Mouse (Mus musculus) brown adipose tissue, adult 24 weeks (tissue): Measurements from ENCODE around the gene Tmem203. TPM values are rescaled to one million over a fixed set of nuclear protein-coding genes. Genes with fewer than 3 reads are reported as not detected.

Source experiments
- polyA plus RNA-seq: library from polyadenylated mRNA; stranded (reverse); fragments of >200 nt; gene quantifications from 2 replicates; pipeline ENCODE4 v1.2.4, GENCODE M21; 2012; ENCODE audit not compliant: missing spikeins, insufficient read depth, insufficient read length

Gene Tmem203
- polyA plus RNA-seq, 1 experiment: 13.5 TPM

Other genes starting within 250 kb of the Tmem203 start
- gene Nsmf, start 201.1 kb upstream of the Tmem203 start, polyA plus RNA-seq: 10.6 and 15.1 TPM in 2 replicates
- not detected in 2 replicates for gene Entpd8, start 175.1 kb upstream of the Tmem203 start, polyA plus RNA-seq
- not detected in 2 replicates for gene Noxa1, start 160.3 kb upstream of the Tmem203 start, polyA plus RNA-seq
- 6.4 and 7.1 TPM in 2 replicates for gene Nrarp, start 74.7 kb upstream of the Tmem203 start, polyA plus RNA-seq
- 1.8 and 6.0 TPM in 2 replicates for gene Tor4a, start 58.6 kb upstream of the Tmem203 start, polyA plus RNA-seq
- 15.4 and 19.0 TPM in 2 replicates for gene Nelfb, start 44.0 kb upstream of the Tmem203 start, polyA plus RNA-seq
- not detected in 2 replicates for gene Stpg3, start 40.8 kb upstream of the Tmem203 start, polyA plus RNA-seq
- gene Fam166a, start 36.7 kb upstream of the Tmem203 start, polyA plus RNA-seq: not detected in 2 replicates
- gene Tubb4b, start 30.7 kb upstream of the Tmem203 start, polyA plus RNA-seq: 193 and 284 TPM in 2 replicates
- gene Slc34a3, start 21.1 kb upstream of the Tmem203 start, polyA plus RNA-seq: not detected in 2 replicates
- gene Rnf224, start 18.7 kb upstream of the Tmem203 start, polyA plus RNA-seq: not detected in 2 replicates
- not detected in 2 replicates for gene Rnf208, start 13.2 kb upstream of the Tmem203 start, polyA plus RNA-seq
- gene Cysrt1, start 13.0 kb upstream of the Tmem203 start, polyA plus RNA-seq: not detected in 2 replicates
- gene AL732309.1, start 8.6 kb upstream of the Tmem203 start, polyA plus RNA-seq: 2.3 and 5.4 TPM in 2 replicates
- 1.7 and 3.7 TPM in 2 replicates for gene Tprn, start 7.2 kb downstream of the Tmem203 start, polyA plus RNA-seq
- 41.7 and 44.0 TPM in 2 replicates for gene Ssna1, start 17.0 kb downstream of the Tmem203 start, polyA plus RNA-seq
- 18.6 and 23.7 TPM in 2 replicates for gene Anapc2, start 17.0 kb downstream of the Tmem203 start, polyA plus RNA-seq
- not detected in 2 replicates for gene Tmem210, start 32.7 kb downstream of the Tmem203 start, polyA plus RNA-seq
- gene Lrrc26, start 34.5 kb downstream of the Tmem203 start, polyA plus RNA-seq: not detected in 2 replicates
- not detected in 2 replicates for gene Grin1, start 63.7 kb downstream of the Tmem203 start, polyA plus RNA-seq
- 11.3 and 16.0 TPM in 2 replicates for gene Man1b1, start 76.9 kb downstream of the Tmem203 start, polyA plus RNA-seq
- gene Dpp7, start 100.9 kb downstream of the Tmem203 start, polyA plus RNA-seq: 11.1 and 15.0 TPM in 2 replicates
- gene Uap1l1, start 110.2 kb downstream of the Tmem203 start, polyA plus RNA-seq: 6.1 and 9.1 TPM in 2 replicates
- not detected in 2 replicates for gene Sapcd2, start 116.9 kb downstream of the Tmem203 start, polyA plus RNA-seq
- 11.3 and 18.4 TPM in 2 replicates for gene Entpd2, start 140.4 kb downstream of the Tmem203 start, polyA plus RNA-seq
- gene Npdc1, start 143.9 kb downstream of the Tmem203 start, polyA plus RNA-seq: 32.5 and 41.5 TPM in 2 replicates
- not detected in 2 replicates for gene Fut7, start 167.8 kb downstream of the Tmem203 start, polyA plus RNA-seq
- gene Abca2, start 173.3 kb downstream of the Tmem203 start, polyA plus RNA-seq: 30.0 and 52.4 TPM in 2 replicates
- not detected in 2 replicates for gene Clic3, start 201.4 kb downstream of the Tmem203 start, polyA plus RNA-seq
- gene Paxx, start 205.7 kb downstream of the Tmem203 start, polyA plus RNA-seq: 195 and 218 TPM in 2 replicates
- gene Ptgds, start 214.6 kb downstream of the Tmem203 start, polyA plus RNA-seq: 15.2 and 46.8 TPM in 2 replicates
- not detected in 2 replicates for gene Lcn12, start 238.5 kb downstream of the Tmem203 start, polyA plus RNA-seq
- 41.1 and 47.3 TPM in 2 replicates for gene Fbxw5, start 245.3 kb downstream of the Tmem203 start, polyA plus RNA-seq
- gene C8g, start 246.3 kb downstream of the Tmem203 start, polyA plus RNA-seq: 6.6 and 9.2 TPM in 2 replicates